Mouse (Mus musculus) stomach, postnatal 0 days (tissue): ENCODE data around the gene D930048N14Rik. TPM values are rescaled to one million over a fixed set of nuclear protein-coding genes. Genes with fewer than 3 reads are reported as not detected.

Experiments used
- ATAC-seq: fragments of 200-750 bp; cut with Nextera tagmentation; 2 replicates; pipeline ENCODE4 v1.8.0; 2017; ENCODE audit not compliant: low FRiP score, low TSS enrichment
- DNase-seq: peaks from one replicate; pipeline ENCODE4 v3.0.0-alpha.2; 2016; ENCODE audit warnings: low spot score
- H3K27ac ChIP-seq: fragments of 300-500 bp; sonication (generic); replicated peaks from 2 replicates; pipeline ENCODE4 v1.5.1; 2014; ENCODE audit warnings: mild to moderate bottlenecking, control low read depth
- H3K27me3 ChIP-seq: fragments of 300-500 bp; sonication (generic); 2 replicates; pipeline ENCODE4 v1.6.1; 2014; ENCODE audit warnings: low read length; ENCODE audit not compliant: control insufficient read depth, insufficient read depth
- H3K36me3 ChIP-seq: fragments of 300-500 bp; sonication (generic); 2 replicates; pipeline ENCODE4 v1.6.1; 2014; ENCODE audit warnings: low read length, mixed read lengths; ENCODE audit not compliant: control insufficient read depth, insufficient read depth
- H3K4me1 ChIP-seq: fragments of 300-500 bp; sonication (generic); replicated peaks from 2 replicates; pipeline ENCODE4 v1.6.1; 2014; ENCODE audit warnings: antibody characterized with exemption; ENCODE audit not compliant: control insufficient read depth, insufficient read depth
- H3K4me2 ChIP-seq: fragments of 300-500 bp; sonication (generic); replicated peaks from 2 replicates; pipeline ENCODE4 v1.6.1; 2014; ENCODE audit warnings: low read depth, mild to moderate bottlenecking, control low read depth, moderate library complexity
- H3K4me3 ChIP-seq: fragments of 300-500 bp; sonication (generic); 2 replicates; pipeline ENCODE4 v1.5.1; 2014; ENCODE audit warnings: low read depth, low read length, control low read depth
- H3K9ac ChIP-seq: fragments of 300-500 bp; sonication (generic); 2 replicates; pipeline ENCODE4 v1.6.1; 2014; ENCODE audit warnings: mild to moderate bottlenecking, low read length, control low read depth, mixed read lengths
- H3K9me3 ChIP-seq: fragments of 300-500 bp; sonication (generic); 2 replicates; pipeline ENCODE4 v1.6.1; 2016; ENCODE audit warnings: low read length; ENCODE audit not compliant: control insufficient read depth
- CTCF ChIP-seq: IDR thresholded peaks from 2 replicates; pipeline ENCODE4 v1.5.1; 2016; ENCODE audit warnings: antibody characterized with exemption, low read depth, mild to moderate bottlenecking, moderate library complexity
- EP300 ChIP-seq: optimal IDR thresholded peaks from 2 replicates; pipeline ENCODE3; 2016; ENCODE audit warnings: antibody characterized with exemption
- WGBS: fragments of 180-500 bp; shearing (Covaris S2); extraction: QIAGEN DNeasy Blood & Tissue Kit; methylation state at CpG from one replicate; pipeline ENCODE4 v1.1.7; 2014; 5-methylcytosine and 5-hydroxymethylcytosine counted together
- polyA plus RNA-seq: library from polyadenylated mRNA; unstranded; fragments of >200 nt; fragmentation: Nextera tagmentation; extraction: Ambion mirVana; gene quantifications from 2 replicates; pipeline ENCODE4 v1.2.1, GENCODE M21; 2015

Gene D930048N14Rik
- polyA plus RNA-seq, 1 experiment from 2014 or later: 2.0 TPM

DNA sequence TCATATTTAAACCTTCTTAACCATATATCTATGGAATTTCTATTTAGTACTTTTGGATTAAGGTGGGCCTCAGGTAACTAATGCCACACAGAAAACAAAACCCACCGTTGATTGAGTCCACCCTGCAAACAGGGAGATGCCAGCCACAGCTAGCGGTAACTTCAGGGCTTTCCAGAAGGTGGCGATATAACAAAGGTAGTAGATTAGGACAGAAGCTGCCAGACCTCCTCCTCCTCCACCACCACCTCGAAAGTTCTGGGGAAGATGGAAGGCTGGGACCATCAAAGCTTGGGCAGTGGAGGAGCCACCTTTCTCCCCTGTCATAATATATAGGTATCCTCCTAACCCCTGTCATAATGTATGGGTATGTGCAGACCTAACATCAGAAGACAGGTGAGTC lies 33.1 kb upstream of the D930048N14Rik start:
- no peak overlapping the region for H3K27ac ChIP-seq

DNA sequence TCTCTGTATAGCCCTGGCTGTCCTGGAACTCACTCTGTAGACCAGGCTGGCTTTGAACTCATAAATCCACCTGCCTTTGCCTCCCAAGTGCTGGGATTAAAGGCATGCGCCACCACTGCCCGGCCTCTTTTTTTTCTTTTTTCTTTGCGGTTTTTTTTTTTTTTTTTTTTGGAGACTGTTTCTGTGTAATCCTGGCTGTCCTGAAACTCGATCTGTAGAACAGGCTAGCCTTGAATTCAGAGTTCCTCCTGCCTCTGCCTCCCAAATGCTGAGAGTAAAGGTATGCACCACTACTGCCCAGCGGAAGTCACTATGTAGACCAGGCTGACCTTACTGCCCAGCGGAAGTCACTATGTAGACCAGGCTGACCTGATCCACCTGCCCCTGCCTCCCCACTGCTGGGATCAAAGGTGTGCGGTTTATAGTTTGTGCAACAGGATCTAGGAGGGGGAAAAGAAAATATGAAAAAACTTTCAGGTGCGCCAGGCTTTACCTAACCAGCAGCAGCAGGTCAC lies 31.8 kb upstream of the D930048N14Rik start:
- no peak for TF ChIP-seq CTCF
- no peaks in the 10 kb centered on the region for H3K27me3 ChIP-seq
- ATAC-seq: no peak; the same call in 1 of the 2 replicates
- no peak overlapping the region for H3K9ac ChIP-seq
- peak overlapping the region; percentile 49 for H3K4me2 ChIP-seq
- 0 out of 2 replicates have a peak, but pooled peaks cover 9% of the 10 kb centered on the region for H3K36me3 ChIP-seq
- peaks cover 5% of the 10 kb centered on the region for H3K4me1 ChIP-seq
- peak overlapping the region; percentile 28; the same call in 1 of the 2 replicates for H3K4me3 ChIP-seq
- no peak for DNase-seq
- 42% methylated on average over 8 of the region's 8 CpGs for WGBS
- H3K27ac ChIP-seq: no peak overlapping the region
- no peaks in the 10 kb centered on the region for H3K9me3 ChIP-seq

More for the DNA sequence above, 33.1 kb upstream of the D930048N14Rik start:
- no peak for ATAC-seq
- 2% methylated on average over 4 of the region's 4 CpGs for WGBS
- Histone ChIP-seq H3K27me3 (no peaks in the 10 kb centered on the region), H3K36me3 (0 out of 2 replicates have a peak, but pooled peaks cover 4% of the 10 kb centered on the region), H3K4me2 (no peak overlapping the region), H3K9ac (no peak overlapping the region), H3K4me3 (no peak overlapping the region), H3K9me3 (no peaks in the 10 kb centered on the region), H3K4me1 (peaks cover 5% of the 10 kb centered on the region)
- TF ChIP-seq EP300: no peak
- peak; percentile 91 for TF ChIP-seq CTCF
- DNase-seq: peak; percentile 70

DNA sequence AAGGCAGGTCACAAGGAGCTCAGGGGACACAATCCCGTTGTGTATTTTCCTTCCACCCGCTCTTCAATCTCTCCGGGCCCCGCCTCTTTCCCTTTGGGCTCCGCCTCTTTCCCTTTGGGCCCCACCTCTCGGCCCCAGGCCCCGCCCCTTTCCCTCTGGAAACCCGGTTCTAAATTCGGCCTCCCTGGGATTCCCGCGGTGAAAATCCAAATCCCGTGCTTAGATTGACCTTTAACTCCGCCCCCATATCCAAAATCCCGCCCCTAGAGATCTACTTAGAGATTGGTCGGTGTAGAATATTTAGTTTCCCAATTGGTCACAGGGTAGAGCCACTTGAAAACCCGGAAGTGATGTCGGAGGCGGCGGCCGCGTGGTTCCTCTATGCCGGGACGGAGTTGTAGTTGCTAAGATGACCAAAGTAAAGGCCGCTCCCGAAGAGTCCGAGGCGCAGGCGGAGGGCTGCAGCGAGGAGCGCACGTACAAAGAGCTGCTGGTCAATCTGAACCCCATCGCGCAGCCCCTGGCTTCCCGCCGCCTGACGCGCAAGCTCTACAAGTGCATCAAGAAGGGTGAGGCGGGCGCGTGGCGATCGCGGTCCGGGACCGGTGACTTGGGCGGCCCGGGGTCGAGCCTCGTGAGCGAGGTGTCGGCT lies 31.2 kb upstream of the D930048N14Rik start, which contains the start of gene Nhp2:
Gene Nhp2 (plus strand): TSS at position 327 of the 652 bp plus-strand sequence.
- peak; percentile 93 for ATAC-seq
- peak within 1 kb of the TSS; percentile 82 for H3K4me2 ChIP-seq
- H3K9ac ChIP-seq: peak within 1 kb of the TSS; percentile 85
- peaks cover 5% of the 10 kb centered on the region for H3K4me1 ChIP-seq
- H3K27me3 ChIP-seq: no peaks in the 10 kb centered on the region
- peak; percentile 97 for DNase-seq
- peaks cover 15% of the 10 kb centered on the region for H3K36me3 ChIP-seq
- TF ChIP-seq CTCF (no peak; the same call in 1 of the 2 replicates), EP300 (no peak)
- peak within 1 kb of the TSS; percentile 84 for H3K27ac ChIP-seq
- no peaks in the 10 kb centered on the region for H3K9me3 ChIP-seq
- H3K4me3 ChIP-seq: peak within 1 kb of the TSS; percentile 83
- under 1% methylated on average over 51 of the region's 51 CpGs for WGBS

DNA sequence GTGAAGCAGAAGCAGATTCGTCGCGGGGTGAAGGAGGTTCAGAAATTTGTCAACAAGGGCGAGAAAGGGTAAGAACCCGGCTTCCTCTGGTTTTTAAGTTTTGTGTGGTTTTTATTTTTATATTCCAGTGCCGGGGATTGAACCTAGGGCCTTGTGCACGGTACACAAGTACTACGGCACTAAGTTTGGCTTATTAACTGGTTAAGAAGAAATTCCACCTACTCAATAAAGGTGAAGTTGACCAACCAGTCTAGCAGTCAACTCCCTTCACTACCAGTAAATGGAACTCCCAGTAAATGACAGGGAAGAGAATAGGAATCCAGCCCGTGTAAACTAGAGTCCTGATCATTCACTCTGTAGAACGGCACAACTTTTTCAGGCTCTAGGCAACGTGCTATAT lies 30.7 kb upstream of the D930048N14Rik start:
- peak overlapping the region; percentile 84 for H3K27ac ChIP-seq
- H3K4me3 ChIP-seq: peak overlapping the region; percentile 83
- H3K4me2 ChIP-seq: peak overlapping the region; percentile 82
- H3K4me1 ChIP-seq: peaks cover 2% of the 10 kb centered on the region; the same call in 1 of the 2 replicates
- no peak for ATAC-seq
- no peaks in the 10 kb centered on the region for H3K27me3 ChIP-seq
- peaks cover 20% of the 10 kb centered on the region for H3K36me3 ChIP-seq
- TF ChIP-seq EP300 (no peak), CTCF (no peak)
- no peaks in the 10 kb centered on the region for H3K9me3 ChIP-seq
- H3K9ac ChIP-seq: peak overlapping the region; percentile 85
- 0% methylated on average over 11 of the region's 11 CpGs for WGBS
- DNase-seq: no peak

DNA sequence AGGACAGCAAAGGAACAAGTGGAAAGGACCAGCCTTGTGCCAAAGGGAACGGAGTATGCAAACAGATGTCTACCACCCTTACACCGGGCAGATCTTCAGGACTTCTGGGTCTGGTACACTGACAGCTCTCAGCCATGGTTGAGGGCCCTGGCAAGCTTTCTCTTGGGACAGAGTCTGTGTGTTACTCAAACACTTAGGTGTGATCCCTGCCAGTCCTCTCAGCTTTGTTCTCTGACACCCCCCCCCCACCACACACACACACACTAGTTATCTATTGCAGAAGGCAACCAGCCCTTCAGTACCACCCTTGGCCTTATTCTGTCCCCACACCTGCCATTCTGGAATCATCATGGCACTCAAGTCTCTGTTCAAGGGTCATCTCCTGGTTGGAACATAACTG lies 29.0 kb upstream of the D930048N14Rik start:
- Histone ChIP-seq H3K36me3 (peaks cover 20% of the 10 kb centered on the region), H3K9me3 (no peaks in the 10 kb centered on the region), H3K9ac (no peak overlapping the region), H3K27ac (no peak overlapping the region), H3K4me1 (peaks cover 2% of the 10 kb centered on the region; the same call in 1 of the 2 replicates), H3K27me3 (no peaks in the 10 kb centered on the region), H3K4me3 (no peak overlapping the region), H3K4me2 (no peak overlapping the region)
- TF ChIP-seq CTCF (no peak), EP300 (no peak)
- ATAC-seq (no peak), DNase-seq (no peak)
- WGBS: 90% methylated on average over 2 of the region's 2 CpGs

DNA sequence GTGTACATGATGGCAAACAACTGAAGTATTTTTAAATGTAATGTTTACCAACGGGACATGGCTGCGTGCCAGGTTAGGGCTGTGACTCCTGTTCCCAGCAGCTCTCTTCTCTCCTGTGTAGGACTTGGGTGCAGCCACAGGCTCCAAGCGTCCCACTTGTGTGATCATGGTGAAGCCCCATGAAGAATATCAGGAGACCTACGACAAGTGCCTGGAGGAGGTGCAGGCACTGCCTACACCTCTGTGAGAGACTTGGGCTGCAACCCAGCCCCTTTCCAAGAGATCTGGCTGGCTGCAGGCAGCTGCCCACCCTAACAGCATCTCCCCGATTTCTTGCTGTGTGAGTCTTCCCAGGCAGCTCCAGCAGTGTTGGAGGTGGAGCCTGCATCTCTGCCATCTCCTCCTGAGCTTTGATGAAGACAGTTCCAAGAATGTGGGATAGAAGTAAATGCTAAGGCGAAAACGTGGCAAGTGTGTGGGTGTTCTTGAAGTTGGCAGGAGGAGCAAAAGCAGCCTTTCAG lies 27.7 kb upstream of the D930048N14Rik start:
- H3K4me2 ChIP-seq: no peak overlapping the region
- no peak for TF ChIP-seq EP300
- TF ChIP-seq CTCF: no peak
- peaks cover 31% of the 10 kb centered on the region for H3K36me3 ChIP-seq
- no peaks in the 10 kb centered on the region for H3K9me3 ChIP-seq
- peaks cover 2% of the 10 kb centered on the region; the same call in 1 of the 2 replicates for H3K4me1 ChIP-seq
- DNase-seq (peak; percentile 57), ATAC-seq (no peak)
- no peak overlapping the region for H3K27ac ChIP-seq
- WGBS: 74% methylated on average over 7 of the region's 7 CpGs
- no peaks in the 10 kb centered on the region for H3K27me3 ChIP-seq
- H3K9ac ChIP-seq: no peak overlapping the region
- no peak overlapping the region for H3K4me3 ChIP-seq
